Mouse (Mus musculus) gastrocnemius, adult 2 months (tissue): Measurements from ENCODE around the gene Chfr. TPM values are rescaled to one million over a fixed set of nuclear protein-coding genes. Genes with fewer than 3 reads are reported as not detected.
"Not testable (repeated sequence)": the region's sequence is repeated elsewhere in the genome, so short reads cannot be mapped to it uniquely, and the experiment has no call there.

ENCODE experiments used
- DNase-seq: peaks from one replicate; pipeline ENCODE4 v3.0.0; 2022
- H3K27ac ChIP-seq: fragments of 200-600 bp; 2 replicates; pipeline ENCODE4 v1.8.1; 2022; ENCODE audit warnings: mild to moderate bottlenecking
- H3K4me3 ChIP-seq: fragments of 200-600 bp; 2 replicates; pipeline ENCODE4 v1.8.1; 2022; ENCODE audit warnings: mild to moderate bottlenecking, moderate library complexity
- CTCF ChIP-seq: fragments of 200-600 bp; IDR thresholded peaks from 2 replicates; pipeline ENCODE4 v1.8.1; 2022; ENCODE audit warnings: antibody characterized with exemption, mild to moderate bottlenecking, moderate library complexity
- intact Hi-C: fragments of 180-260 bp; cut with DNase I; formaldehyde crosslinking; loops from one replicate; pipeline ENCODE4 v1.15.1; 2025
- total RNA-seq, 2 experiments: library from RNA; stranded (reverse); gene quantifications; 2 replicates each; pipeline ENCODE4 v1.2.3; 2021

Chfr gene
- total RNA-seq, 2 experiments from 2014 or later = 13.3 to 14.5 TPM

DNA sequence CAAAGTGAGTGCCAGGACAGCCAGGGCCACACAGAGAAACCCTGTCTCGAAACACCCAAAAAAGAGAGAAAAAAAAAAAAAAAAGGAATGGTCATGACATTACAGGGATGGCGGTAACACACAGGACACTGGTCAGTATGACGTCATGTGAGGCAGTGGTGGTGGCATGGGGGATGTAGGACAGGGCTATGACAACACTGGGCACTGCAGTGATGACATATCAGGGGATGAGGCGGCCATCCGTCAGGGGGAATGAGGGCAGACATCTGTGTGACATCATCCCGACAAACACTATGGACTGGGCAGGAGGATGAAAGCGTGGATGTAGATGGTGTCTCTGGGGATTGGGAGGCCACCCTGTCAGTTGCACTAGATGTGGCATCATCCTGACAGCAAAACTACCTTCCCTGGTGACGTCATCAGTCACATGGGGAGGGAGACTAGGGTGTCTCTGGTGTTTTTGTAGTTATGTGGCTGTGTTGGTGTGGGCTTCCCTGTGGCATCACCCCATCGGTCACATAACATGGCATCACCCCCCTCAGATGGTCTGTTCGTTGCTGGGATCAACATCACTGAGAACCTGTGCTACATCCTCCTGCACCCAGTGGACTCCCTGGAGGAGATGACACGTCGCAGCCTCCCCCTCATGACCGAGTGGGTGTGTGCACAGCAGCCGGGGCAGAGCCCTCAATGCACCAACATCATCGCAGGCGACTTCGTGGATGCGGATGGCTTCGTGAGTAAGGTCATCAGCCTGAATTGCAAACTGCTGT is 32.6 kb upstream of the Chfr start:
- H3K4me3 ChIP-seq = no peak overlapping the region
- no peak overlapping the region for H3K27ac ChIP-seq
- DNase-seq = no peak
- intact Hi-C loops = loop anchor here (10.0 kb wide), 1 partner anchor 548 kb away; the partner anchor contains the start of gene Crlf2
- no peak for TF ChIP-seq CTCF

- intact Hi-C loops = loop anchor here (10.0 kb wide), 1 partner anchor 549 kb away; the partner anchor contains the start of gene Crlf2
- Histone ChIP-seq H3K27ac (no peak overlapping the region), H3K4me3 (no peak overlapping the region)
- DNase-seq = no peak
- no peak for TF ChIP-seq CTCF
Observed at GRCm38 (mm10) chr5:110103901-110104615, 31.6 kb upstream of the Chfr start.

DNA sequence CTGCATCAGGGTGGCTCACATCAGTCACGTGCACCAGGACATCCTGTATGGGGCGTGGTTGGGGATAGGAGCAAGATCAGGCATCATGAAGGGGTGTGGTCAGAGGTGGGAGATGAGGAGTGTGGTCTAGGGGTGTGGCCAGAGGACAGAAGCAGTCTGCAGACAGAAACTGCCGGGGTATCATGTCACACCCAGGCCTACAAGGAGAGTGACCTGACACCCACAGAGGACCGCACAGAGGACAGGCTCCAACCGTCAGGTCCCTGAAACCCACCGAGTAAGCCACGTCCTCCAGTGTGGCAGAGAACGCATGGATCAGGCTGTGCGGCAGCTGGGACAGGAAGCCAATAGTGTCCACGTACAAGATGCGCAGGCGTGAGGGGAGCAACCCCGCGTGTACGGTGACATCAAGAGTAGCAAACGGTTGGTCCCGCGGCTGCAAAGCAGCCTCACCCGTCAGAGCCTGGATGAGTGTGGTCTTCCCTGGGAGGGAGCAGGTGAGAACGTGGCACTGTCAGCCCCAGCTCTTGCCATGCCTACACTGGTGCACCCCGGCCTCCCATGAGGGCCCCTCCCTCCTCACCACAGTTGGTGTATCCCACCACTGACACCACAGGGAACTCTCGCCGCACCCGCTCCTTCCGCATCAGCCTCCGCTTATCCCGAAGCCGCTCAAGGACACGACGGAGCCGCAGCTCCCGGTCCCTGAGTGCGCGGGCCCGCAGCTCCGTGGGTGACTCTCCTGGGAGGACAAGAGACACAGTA is 30.8 kb upstream of the Chfr start:
- no peak for TF ChIP-seq CTCF
- no peak for DNase-seq
- H3K4me3 ChIP-seq = no peak overlapping the region
- H3K27ac ChIP-seq = no peak overlapping the region
- intact Hi-C loops = loop anchor here (10.0 kb wide), 1 partner anchor 550 kb away; the partner anchor contains the start of gene Crlf2

DNA sequence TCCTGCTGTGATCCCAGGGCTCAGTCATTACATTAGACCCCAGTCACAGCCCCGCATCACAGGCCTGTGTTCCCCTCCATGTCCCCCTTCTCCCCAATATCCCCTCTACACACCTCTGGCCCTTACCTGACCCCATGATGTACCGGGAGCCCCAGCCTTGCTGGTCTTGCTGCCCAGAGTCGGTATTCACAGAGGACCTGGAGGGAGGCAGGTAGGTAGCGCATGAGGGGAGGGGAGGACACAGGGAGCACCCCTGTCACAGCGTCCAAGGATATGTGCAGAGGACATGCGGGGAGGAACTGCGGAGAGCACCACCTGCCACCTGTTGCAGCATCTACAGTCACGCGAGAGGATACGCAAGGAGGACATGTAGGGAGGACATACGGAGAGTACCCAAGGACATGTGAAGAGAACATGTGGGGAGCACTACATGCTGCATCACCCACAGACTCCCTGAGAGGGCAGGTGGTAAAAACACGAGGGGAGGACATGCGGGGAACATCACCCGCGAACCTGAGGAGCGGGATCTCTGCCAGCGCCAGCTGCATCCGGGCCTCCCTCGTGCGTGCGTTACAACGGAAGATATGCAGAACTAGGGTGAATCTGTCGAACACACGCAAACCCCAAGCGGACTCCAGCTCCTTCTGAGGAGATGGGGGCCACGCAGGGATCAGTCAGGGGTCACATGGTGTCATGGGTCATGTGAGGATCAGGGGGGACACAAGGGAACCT is 29.3 kb upstream of the Chfr start:
- Histone ChIP-seq H3K27ac (no peak overlapping the region; the same call in 1 of the 2 replicates), H3K4me3 (peak overlapping the region; percentile 84)
- peak; percentile 36 for DNase-seq
- TF ChIP-seq CTCF = no peak
- intact Hi-C loops = loop anchor here (10.0 kb wide), 1 partner anchor 552 kb away; the partner anchor contains the start of gene Crlf2

DNA sequence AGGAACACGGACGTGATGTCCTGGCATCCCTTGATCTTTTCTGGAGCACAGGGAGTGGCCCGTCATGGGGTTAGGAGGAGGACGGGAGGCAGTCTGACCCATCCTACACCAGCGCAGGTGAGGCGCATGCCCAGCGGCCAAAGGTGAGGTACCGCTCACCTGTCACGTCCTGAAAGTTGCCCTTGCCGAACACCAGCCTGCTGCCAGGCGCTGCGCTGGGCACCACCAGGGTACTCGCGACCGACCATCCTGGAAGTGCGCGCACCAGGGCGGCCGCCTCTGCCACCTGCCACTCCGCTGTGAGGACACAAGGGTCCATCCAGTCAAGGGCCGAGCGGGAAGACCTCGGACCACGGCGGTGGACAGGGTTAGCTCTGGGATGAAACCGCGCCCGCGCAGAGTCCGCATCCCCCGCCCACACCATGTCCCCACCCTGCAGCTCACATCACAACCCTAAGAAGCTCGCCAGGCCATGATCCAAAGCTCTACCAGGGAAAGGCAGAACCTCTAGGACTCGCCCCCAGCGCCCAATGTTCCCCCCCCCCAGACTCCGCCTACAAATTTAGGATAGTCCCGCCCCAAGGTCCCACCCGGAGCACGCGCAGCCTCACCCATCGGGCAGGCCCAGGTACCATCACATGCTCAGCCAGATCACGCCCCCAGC is 28.6 kb upstream of the Chfr start:
- intact Hi-C loops = loop anchor here (10.0 kb wide), 1 partner anchor 552 kb away; the partner anchor contains the start of gene Crlf2
- Histone ChIP-seq H3K27ac (peak overlapping the region; percentile 96), H3K4me3 (peak overlapping the region; percentile 84)
- DNase-seq = peak; percentile 24
- TF ChIP-seq CTCF = no peak

DNA sequence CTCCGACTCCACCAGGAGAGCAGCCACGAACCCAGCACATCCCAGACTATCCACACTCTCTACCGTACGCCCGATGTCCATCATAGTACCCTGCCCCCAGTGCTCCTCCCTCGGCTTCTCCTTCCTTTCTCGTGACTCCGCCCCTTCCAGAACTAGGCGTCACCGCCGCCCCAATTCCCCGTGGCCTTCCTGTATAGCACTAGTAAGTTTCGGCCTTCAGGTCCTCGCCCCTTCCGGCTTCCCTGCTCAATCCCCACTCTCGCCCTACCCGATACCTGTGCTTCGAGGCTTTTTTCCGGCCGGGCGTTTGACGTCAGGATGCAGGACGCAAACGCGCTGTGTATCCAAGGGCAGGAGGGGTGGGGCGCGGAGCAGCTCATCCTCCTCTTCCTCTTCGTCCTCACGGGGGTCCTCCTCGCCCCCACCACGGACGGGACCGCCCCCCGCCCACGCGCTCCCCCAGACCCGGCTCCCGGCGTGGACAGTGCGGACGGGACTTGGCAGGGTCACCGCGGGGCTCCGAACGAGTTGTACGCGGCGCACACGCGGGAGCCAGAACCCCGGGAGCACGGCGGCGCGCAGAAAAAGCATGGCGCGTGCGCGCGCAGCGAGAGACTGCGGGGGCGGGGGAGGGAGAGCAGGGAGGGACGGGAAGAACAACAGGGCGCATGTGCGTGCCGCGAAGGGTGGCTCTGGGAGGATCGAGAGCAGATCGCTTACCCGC is 27.9 kb upstream of the Chfr start, which contains the start of gene Gtpbp6:
Gtpbp6 (minus strand) TSS at position 617 of the 724 bp plus-strand sequence.
- intact Hi-C loops = loop anchor here (10.0 kb wide), 1 partner anchor 553 kb away; the partner anchor contains the start of gene Crlf2

GRCm38 (mm10) chr5:110108305-110108628 is 27.4 kb upstream of the Chfr start:
- peak; percentile 33 for TF ChIP-seq CTCF
- H3K27ac ChIP-seq = peak overlapping the region; percentile 96
- intact Hi-C loops = loop anchor here (10.0 kb wide), 1 partner anchor 553 kb away; the partner anchor contains the start of gene Crlf2
- peak overlapping the region; percentile 84 for H3K4me3 ChIP-seq
- DNase-seq = no peak

More for the DNA sequence above, 27.9 kb upstream of the Chfr start, which contains the start of gene Gtpbp6:
- Histone ChIP-seq H3K27ac (peak within 1 kb of the TSS; percentile 96), H3K4me3 (peak within 1 kb of the TSS; percentile 84)
- DNase-seq = peak; percentile 98
- TF ChIP-seq CTCF = no peak

DNA sequence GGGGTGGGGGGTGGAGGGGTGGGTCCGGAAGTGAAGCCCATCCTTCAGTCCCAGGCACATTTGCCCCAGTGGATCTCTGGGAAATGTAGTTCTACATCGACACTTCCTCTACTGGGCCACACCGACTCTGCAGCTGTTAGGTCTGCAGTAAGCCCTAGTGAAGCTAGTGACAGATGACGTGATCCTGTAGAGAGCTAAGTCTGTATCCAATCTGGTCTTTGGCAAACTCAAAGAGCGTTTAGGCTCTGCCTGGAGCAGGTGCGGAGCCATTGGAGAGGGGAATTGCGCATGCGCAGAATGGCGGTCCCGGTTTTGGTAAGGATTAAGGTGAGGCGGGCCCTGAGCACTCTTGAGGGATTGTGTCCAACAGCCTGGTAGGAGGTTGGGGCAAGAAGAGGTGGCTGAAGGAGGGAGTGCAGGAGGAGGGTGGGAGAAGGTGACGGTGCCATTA is 25.6 kb upstream of the Chfr start, which contains the start of gene Zfp605:
Zfp605 (plus strand) TSS at position 102 of the 451 bp plus-strand sequence.
- intact Hi-C loops = loop anchor here (2.0 to 10.0 kb wide), 2 partner anchors 25 to 555 kb away; partner anchors contain the start of genes Chfr and Crlf2

DNA sequence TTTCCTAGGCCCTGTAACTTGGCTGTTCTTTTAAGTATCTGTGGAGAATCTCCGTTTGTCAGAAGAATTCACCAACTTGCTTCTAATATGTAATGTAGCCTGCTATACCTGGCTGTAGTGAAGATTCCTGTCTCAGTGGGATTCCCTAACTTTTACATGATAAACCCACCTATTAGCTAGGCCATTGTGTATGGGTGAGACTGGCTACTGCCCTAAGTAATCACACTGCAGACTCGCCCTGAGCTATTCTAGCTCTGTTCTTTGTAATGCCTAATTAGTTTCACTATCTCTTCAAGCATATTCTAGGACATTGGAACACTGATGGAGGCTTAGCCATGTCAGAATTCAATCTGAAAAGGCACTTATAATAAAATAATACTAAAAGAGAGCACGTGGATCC is 13.3 kb upstream of the Chfr start:
- intact Hi-C loops, DNase-seq, H3K4me3 ChIP-seq, H3K27ac ChIP-seq: not testable (repeated sequence)

More for the DNA sequence above, 25.6 kb upstream of the Chfr start, which contains the start of gene Zfp605:
- TF ChIP-seq CTCF = no peak
- Histone ChIP-seq H3K4me3 (peak within 1 kb of the TSS; percentile 72), H3K27ac (peak within 1 kb of the TSS; percentile 96)
- DNase-seq = peak; percentile 91

DNA sequence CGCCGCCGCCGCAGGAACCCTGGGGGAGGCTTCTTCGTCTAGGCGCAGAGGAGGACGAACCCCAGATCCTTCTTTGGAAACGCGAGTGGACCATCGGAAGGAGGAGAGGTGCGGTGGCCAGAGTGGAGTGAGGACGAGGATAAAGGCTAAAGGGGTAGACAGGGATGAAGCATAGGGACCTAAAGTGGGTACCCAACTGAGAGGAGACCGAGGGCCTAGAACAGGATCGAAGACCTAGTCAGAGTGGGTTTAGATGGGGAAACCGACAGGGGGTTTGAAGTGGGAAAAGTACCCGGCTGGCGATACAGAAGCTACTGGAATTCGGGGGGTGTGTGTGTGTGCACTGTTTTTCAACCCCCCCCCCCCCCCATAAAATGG is 434 bp downstream of the Chfr start:
- Histone ChIP-seq H3K4me3 (peak overlapping the region; percentile 89), H3K27ac (peak overlapping the region; percentile 98)
- TF ChIP-seq CTCF = no peak
- no peak for DNase-seq
- intact Hi-C loops = no loop called here
